Mouse (Mus musculus) c-Kit-negative CD71-positive TER-119-positive erythroid progenitor cells, embryonic 14.5 days (primary cell): ENCODE measurements around the gene Vdac2.

Experiments
- DNase-seq: peaks from one replicate; pipeline ENCODE4 v3.0.0-alpha.2; 2013; ENCODE audit warnings: low read depth, low spot score

Gene Vdac2

GRCm38 (mm10) chr14:21851996-21852791 lies 27.2 kb downstream of the Vdac2 start:
- DNase-seq: no peak

DNA sequence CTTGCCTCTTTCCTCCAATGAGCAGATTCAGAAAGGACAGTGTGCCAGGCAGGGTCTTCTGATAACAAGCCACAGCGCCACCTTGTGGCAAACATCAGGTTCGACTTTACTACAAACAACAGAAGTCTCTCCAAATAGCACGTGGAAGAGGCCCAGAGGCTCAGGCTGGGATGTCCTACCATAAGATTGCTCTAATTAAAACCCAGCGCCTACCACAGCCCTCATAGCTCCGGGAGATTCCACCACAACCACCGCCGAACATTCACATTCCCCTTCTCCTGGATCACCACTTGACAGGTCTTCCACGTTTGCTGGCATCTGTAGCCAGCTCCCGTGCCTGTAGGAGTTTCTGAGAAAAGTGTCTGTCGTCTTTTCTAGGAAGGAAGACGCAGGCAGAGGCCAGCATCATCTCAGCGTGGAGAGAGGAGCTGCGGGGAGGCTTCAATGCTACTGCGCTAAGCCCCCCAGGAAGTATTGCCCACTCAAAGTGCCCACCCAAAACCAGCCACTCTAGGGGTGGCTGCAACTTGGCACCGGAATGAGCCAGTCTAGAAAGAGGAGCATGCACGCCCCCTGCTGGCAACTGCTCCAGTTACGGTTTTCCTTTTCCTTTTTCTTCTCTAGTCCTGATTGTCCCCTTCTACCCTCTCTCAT lies 28.5 kb downstream of the Vdac2 start:
- peak; percentile 82 for DNase-seq

GRCm38 (mm10) chr14:21854271-21854670 lies 29.2 kb downstream of the Vdac2 start:
- DNase-seq: no peak

DNA sequence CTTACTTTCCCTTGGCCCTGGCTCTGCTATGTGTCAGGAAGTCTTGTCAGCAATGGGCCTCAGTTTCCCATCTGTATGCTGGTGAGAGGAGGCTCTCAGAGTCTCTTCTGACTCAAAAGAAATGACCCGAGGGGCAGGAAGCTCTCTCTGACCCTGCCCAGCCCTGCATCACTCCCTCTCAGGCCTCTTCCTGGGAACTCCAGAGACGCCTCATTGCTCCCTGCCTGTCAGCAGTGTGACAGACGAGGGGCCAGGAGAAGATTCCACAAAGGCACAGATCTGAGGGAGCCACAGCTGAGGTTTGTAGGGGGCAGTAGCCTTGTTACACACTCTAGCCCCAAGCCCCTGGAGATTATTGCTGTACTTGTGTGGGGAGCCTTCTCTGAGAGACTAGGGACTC lies 30.9 kb downstream of the Vdac2 start:
- DNase-seq: no peak

DNA sequence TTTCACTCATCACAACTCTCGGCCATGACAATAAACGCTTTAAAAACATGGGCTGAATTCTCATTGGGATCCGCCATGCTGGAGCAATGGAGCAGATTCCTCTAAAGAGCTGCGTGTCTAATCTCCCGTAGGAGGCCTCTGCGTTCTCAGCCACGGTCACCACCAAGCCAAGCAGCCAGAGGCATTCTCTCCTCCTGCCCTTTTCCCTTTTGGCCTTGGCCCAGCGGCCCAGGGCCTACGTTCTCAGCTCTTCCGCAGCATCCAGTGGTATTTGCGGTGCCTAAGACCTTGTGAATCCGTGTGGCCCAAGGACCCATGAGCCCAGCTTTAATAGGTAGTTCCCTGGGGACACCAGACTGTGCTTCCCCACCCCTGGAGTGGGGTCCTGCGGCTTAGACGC lies 31.8 kb downstream of the Vdac2 start:
- DNase-seq: no peak

DNA sequence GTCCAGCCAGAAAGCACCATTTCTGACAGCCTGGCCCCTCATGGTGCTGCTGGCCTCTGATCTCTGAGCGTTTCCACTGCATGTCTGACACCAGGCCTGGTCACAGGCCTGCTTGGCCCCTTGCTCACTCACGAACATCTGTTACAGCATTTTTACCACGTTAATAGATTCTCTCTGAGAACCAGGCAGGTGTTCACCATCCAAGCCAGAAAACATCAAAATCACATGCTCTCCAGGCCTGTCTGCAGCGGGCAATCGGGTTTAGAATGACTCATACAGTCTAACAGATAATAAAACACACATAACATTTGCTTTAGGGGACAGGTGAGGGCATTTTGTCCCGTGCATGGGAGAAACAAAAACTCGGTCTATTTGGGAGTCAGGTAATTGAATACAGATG lies 41.3 kb downstream of the Vdac2 start:
- DNase-seq: no peak

DNA sequence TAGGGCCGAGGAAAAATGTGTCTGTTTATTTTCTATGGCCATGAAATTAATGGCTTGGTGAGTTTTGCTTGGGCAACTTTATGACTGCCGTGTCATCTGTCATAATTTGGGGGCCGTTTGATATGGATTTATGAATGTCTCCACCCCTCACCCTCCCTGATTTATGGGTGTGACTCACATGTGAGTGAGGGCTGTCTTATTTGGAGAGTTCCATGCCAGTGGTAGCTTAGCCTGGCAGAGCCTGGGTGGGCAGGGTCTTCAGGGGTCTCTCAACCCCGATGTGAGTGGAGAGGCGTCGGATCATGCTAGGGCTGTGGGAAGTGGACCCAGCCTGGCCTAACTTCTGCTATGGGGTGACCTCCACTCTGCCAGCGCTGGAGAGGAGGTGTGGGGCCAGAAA lies 41.8 kb downstream of the Vdac2 start:
- DNase-seq: no peak

GRCm38 (mm10) chr14:21890430-21890829 lies 65.4 kb downstream of the Vdac2 start:
- DNase-seq: no peak

GRCm38 (mm10) chr14:21891581-21892340 lies 66.7 kb downstream of the Vdac2 start:
- DNase-seq: no peak

GRCm38 (mm10) chr14:21892341-21892659 lies 67.3 kb downstream of the Vdac2 start:
- no peak for DNase-seq
